Mouse (Mus musculus) frontal cortex, adult 2 months (tissue): ENCODE results near the gene Olfr137. TPM values are rescaled to one million over a fixed set of nuclear protein-coding genes. Genes with fewer than 3 reads are reported as not detected.

Experiments used
- DNase-seq, 2 experiments: peaks; one replicate each; pipeline ENCODE4 v3.0.0; 2022; ENCODE audit warnings: low spot score in 1 of 2; ENCODE audit errors: extremely low spot score in 1 of 2
- polyA plus RNA-seq: library from polyadenylated mRNA; depleted of rRNA; stranded (reverse); fragments of >200 nt; gene quantifications from 2 replicates; pipeline ENCODE4 v1.2.3, GENCODE M21; 2012; rRNA removed

Gene Olfr137
- not detected in 2 replicates for polyA plus RNA-seq

DNA sequence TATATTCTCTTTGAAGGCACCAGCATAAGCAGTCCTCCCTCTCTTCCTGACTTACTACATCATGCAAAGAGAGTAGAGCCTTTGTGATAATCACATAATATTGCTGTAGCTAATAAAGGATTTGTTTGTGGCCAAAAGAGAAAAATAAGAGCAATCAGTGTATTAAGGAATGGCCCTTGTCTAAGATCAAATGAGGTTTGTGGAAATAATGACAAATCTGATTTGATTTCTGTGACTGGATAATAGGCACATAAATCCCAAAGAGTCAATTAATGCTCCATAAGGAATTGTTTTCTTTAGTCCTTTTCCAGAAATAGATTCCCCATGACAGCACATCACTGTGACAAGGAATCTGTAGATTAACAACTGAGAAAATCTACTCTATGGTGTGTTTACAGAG, at the start of gene Olfr137:
Gene Olfr137, minus strand, starts transcription at position 101 of the 400 bp plus-strand sequence.
- DNase-seq, result no peak

GRCm38 (mm10) chr17:38329531-38329930, 22.2 kb upstream of the Olfr137 start, which contains the start of gene Olfr136:
Gene Olfr136, plus strand, starts transcription at chr17:38329831.
- no peak for DNase-seq

DNA sequence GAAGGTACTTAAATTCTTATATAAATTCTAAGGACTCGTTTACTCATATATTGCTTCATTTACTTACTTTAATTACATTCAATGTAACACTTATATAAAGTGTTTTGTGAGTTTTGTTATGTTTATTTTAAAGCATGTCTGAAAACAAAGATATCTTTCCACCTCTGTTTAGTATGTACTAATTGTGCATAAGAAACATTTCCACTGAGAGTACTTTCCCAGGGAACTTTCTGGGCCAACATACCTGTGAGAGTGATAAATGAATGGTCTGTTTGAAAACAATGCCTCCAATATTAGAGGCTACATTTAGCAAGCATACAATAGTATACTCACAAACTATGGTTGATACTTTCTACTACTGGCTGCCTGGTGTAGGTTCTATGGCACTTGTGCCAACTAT, 46.6 kb downstream of the Olfr137 start, which contains the start of gene Olfr138:
Gene Olfr138, plus strand, starts transcription at position 301 of the 400 bp plus-strand sequence.
- DNase-seq, result no peak

Other genes starting within 250 kb of the Olfr137 start
- 0.08 and 0.18 TPM in 2 replicates for gene Olfr129, start 247.5 kb downstream of the Olfr137 start, polyA plus RNA-seq
- 0.02 TPM in 1 of 2 replicates, not detected in the other for gene Olfr130, start 243.6 kb downstream of the Olfr137 start, polyA plus RNA-seq
- 0.16 and 0.17 TPM in 2 replicates for gene Olfr131, start 218.9 kb downstream of the Olfr137 start, polyA plus RNA-seq
- not detected in 2 replicates for gene Olfr132, start 173.0 kb downstream of the Olfr137 start, polyA plus RNA-seq
- gene Olfr133, start 162.3 kb downstream of the Olfr137 start, polyA plus RNA-seq, result not detected in 2 replicates
- gene Olfr134, start 136.2 kb downstream of the Olfr137 start, polyA plus RNA-seq, result not detected in 2 replicates
- not detected in 2 replicates for gene Olfr135, start 103.2 kb downstream of the Olfr137 start, polyA plus RNA-seq
- gene Olfr138, start 46.5 kb downstream of the Olfr137 start, polyA plus RNA-seq, result not detected in 2 replicates
- gene Olfr136, start 22.3 kb upstream of the Olfr137 start, polyA plus RNA-seq, result 0.06 TPM in 1 of 2 replicates, not detected in the other
- not detected in 2 replicates for gene Esp36, start 112.6 kb upstream of the Olfr137 start, polyA plus RNA-seq
- not detected in 2 replicates for gene Esp34, start 246.6 kb upstream of the Olfr137 start, polyA plus RNA-seq